In the genomic region with DNA sequence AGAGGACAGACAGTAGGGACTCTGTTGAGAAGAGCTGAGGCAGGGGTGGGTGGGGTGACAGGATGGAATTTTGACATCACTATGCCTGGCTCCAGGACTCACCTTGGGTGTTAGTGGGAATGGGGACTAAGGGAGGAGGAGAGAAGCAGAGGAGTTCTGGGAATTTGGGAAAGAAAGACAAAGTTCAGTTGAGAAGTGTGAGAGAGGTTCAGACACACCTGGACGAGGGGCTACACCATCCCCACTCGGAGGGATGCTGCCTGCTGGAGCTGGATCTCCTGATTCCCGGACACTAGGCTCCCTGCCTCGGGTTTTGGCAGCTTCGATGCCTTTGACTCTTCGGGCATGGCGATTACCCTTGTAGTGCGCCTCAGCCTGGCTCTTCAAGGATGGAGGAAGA, we compare ENCODE assay signal across 24 mouse cellular contexts. TPM values are rescaled to one million over a fixed set of nuclear protein-coding genes. Genes with fewer than 3 reads are reported as not detected.
DNase-seq lines count a peak whose midpoint lies in the region; ATAC-seq and TF ChIP-seq lines count a peak whose summit lies in the region.
"Had no signal": no experiment of that assay in that cellular context is flagged by ENCODE, and none has a peak within 500 bp of the region (broad histone marks: within the 10 kb centered on the region; RNA-seq: fewer than 3 reads in every experiment).

No protein-coding gene starts in this region.

- peaks cover 25% of the 10 kb centered on the region for H3K4me1 ChIP-seq in heart, postnatal 0 days (ENCODE audit: control insufficient read depth, insufficient read depth)
- peaks cover 70% of the 10 kb centered on the region for H3K4me1 ChIP-seq in neural tube, embryonic 13.5 days (replicated peaks)
- 0 out of 2 replicates have a peak, but pooled peaks cover 2% of the 10 kb centered on the region for H3K4me1 ChIP-seq in stomach, postnatal 0 days (replicated peaks; ENCODE audit: control insufficient read depth, insufficient read depth)

- no peaks in the 10 kb centered on the region for H3K36me3 ChIP-seq in heart, postnatal 0 days (replicated peaks; ENCODE audit: control insufficient read depth, insufficient read depth, low read length)
- H3K36me3 ChIP-seq in neural tube, embryonic 13.5 days, result peaks cover 52% of the 10 kb centered on the region
- H3K36me3 ChIP-seq in stomach, postnatal 0 days (ENCODE audit: control insufficient read depth, insufficient read depth, low read length), result peaks cover 4% of the 10 kb centered on the region; the same call in 1 of the 2 replicates

- H3K9me3 ChIP-seq in heart, postnatal 0 days (replicated peaks; ENCODE audit: control insufficient read depth, low read length), result no peaks in the 10 kb centered on the region
- no peaks in the 10 kb centered on the region for H3K9me3 ChIP-seq in neural tube, embryonic 13.5 days
- H3K9me3 ChIP-seq in stomach, postnatal 0 days (ENCODE audit: control insufficient read depth, low read length), result no peaks in the 10 kb centered on the region
- H3K9me3 ChIP-seq: embryonic facial prominence, embryonic 15.5 days; liver, embryonic 12.5 days; midbrain, embryonic 15.5 days had no signal

- peak overlapping the region; percentile 82 for H3K27ac ChIP-seq in gastrocnemius, adult 2 months
- peak overlapping the region; percentile 47 for H3K27ac ChIP-seq in heart, postnatal 0 days (ENCODE audit: low read depth)
- H3K27ac ChIP-seq in neural tube, embryonic 13.5 days (replicated peaks), result peak overlapping the region; percentile 38; the same call in 1 of the 2 replicates
- 0 out of 2 replicates have a peak overlapping the region, but pooled peaks have one; percentile 61 for H3K27ac ChIP-seq in stomach, postnatal 0 days (replicated peaks)
- H3K27ac ChIP-seq: embryonic facial prominence, embryonic 15.5 days; kidney, postnatal 0 days; liver, embryonic 12.5 days; macrophage; midbrain, embryonic 15.5 days had no signal

- DNase-seq in gastrocnemius, adult 2 months, result no peak
- no peak for DNase-seq in gastrocnemius, postnatal 10 days
- DNase-seq in heart, postnatal 0 days (ENCODE audit: low spot score), result no peak
- no peak for DNase-seq in heart, adult 9 months (ENCODE audit: low spot score in 2 of 2)
- DNase-seq in neural tube, embryonic 10.5 days (ENCODE audit: extremely low spot score, low spot score), result no peak
- DNase-seq in stomach, postnatal 0 days (ENCODE audit: low spot score), result no peak
- no peak for DNase-seq in thymus, adult 18-20 months
- DNase-seq: adrenal gland, postnatal 25 days; cerebellum, adult 8-10 months; layer of hippocampus, postnatal 36 days; lung, embryonic 14.5 days; right cerebral cortex, adult 18-20 months had no signal

- TF ChIP-seq CTCF in gastrocnemius, adult 2 months (IDR thresholded peaks at IDR 0.05), result no peak
- TF ChIP-seq CTCF in heart, postnatal 0 days (IDR thresholded peaks at IDR 0.05; ENCODE audit: low read depth), result no peak
- no peak for TF ChIP-seq CTCF in stomach, postnatal 0 days (IDR thresholded peaks at IDR 0.05; ENCODE audit: low read depth)

- WGBS in heart, postnatal 0 days, result 88% methylated on average over 8 of the region's 8 CpGs
- 81% methylated on average over 8 of the region's 8 CpGs for WGBS in neural tube, embryonic 13.5 days
- 85% methylated on average over 8 of the region's 8 CpGs for WGBS in stomach, postnatal 0 days

- no peaks in the 10 kb centered on the region for H3K27me3 ChIP-seq in heart, postnatal 0 days (ENCODE audit: control insufficient read depth, insufficient read depth, low read length)
- H3K27me3 ChIP-seq in neural tube, embryonic 13.5 days, result no peaks in the 10 kb centered on the region
- H3K27me3 ChIP-seq in stomach, postnatal 0 days (ENCODE audit: control insufficient read depth, insufficient read depth, low read length), result no peaks in the 10 kb centered on the region
- H3K27me3 ChIP-seq: embryonic facial prominence, embryonic 15.5 days; liver, embryonic 12.5 days; midbrain, embryonic 15.5 days; Patski had no signal

- no peak for ATAC-seq in heart, postnatal 0 days (ENCODE audit: insufficient read depth, low read depth)
- no peak for ATAC-seq in neural tube, embryonic 13.5 days (ENCODE audit: low read depth)
- no peak for ATAC-seq in stomach, postnatal 0 days (ENCODE audit: low FRiP score, low TSS enrichment)
- ATAC-seq: activated CD4-positive, CD25-positive, alpha-beta regulatory T cell, adult 4 months; inflammation-experienced regulatory T-cells, adult 6 months; liver, embryonic 12.5 days; midbrain, embryonic 15.5 days; Patski had no signal

- no peak overlapping the region for H3K9ac ChIP-seq in heart, postnatal 0 days (replicated peaks; ENCODE audit: low read depth, low read length)
- no peak overlapping the region for H3K9ac ChIP-seq in neural tube, embryonic 13.5 days
- no peak overlapping the region for H3K9ac ChIP-seq in stomach, postnatal 0 days (ENCODE audit: low read length)
- H3K9ac ChIP-seq: embryonic facial prominence, embryonic 15.5 days; liver, embryonic 12.5 days; lung, embryonic 14.5 days; midbrain, embryonic 15.5 days had no signal

- intact Hi-C loops in gastrocnemius, adult 2 months (cut with DNase I), result loop anchor here (10.0 kb wide), 1 partner anchor 563 kb away; no protein-coding TSS in a partner anchor

- H3K4me2 ChIP-seq in heart, postnatal 0 days (ENCODE audit: low read depth, low read length), result no peak overlapping the region
- H3K4me2 ChIP-seq in neural tube, embryonic 13.5 days, result no peak overlapping the region
- H3K4me2 ChIP-seq in stomach, postnatal 0 days (replicated peaks; ENCODE audit: low read depth), result no peak overlapping the region
- H3K4me2 ChIP-seq: embryonic facial prominence, embryonic 15.5 days; liver, embryonic 12.5 days; lung, embryonic 14.5 days; midbrain, embryonic 15.5 days had no signal

- TF ChIP-seq EP300 in heart, postnatal 0 days (IDR thresholded peaks at IDR 0.05; ENCODE audit: low read depth), result no peak
- TF ChIP-seq EP300 in stomach, postnatal 0 days (optimal IDR thresholded peaks at IDR 0.05), result no peak

- peak overlapping the region; percentile 46 for H3K4me3 ChIP-seq in gastrocnemius, adult 2 months
- H3K4me3 ChIP-seq in heart, postnatal 0 days (ENCODE audit: low read depth, low read length), result no peak overlapping the region
- no peak overlapping the region for H3K4me3 ChIP-seq in neural tube, embryonic 13.5 days
- no peak overlapping the region for H3K4me3 ChIP-seq in stomach, postnatal 0 days (ENCODE audit: low read depth, low read length)
- H3K4me3 ChIP-seq: embryonic facial prominence, embryonic 15.5 days; liver, embryonic 12.5 days; midbrain, embryonic 15.5 days had no signal

RNA-seq across cellular contexts. Expression of a gene that starts 7.3 kb away (rescaled TPM):
- total RNA-seq in gastrocnemius, adult 2 months (2021), result not detected
- under 1 TPM in 1 of 2 experiments, not detected in 1; 0.14 TPM for total RNA-seq in gastrocnemius, postnatal 10 days (2021)
- total RNA-seq in heart, postnatal 0 days (2014; rRNA removed; ENCODE audit: low replicate concordance), result not detected in 2 replicates
- polyA plus RNA-seq in heart, postnatal 0 days (2015; fragmentation: Nextera tagmentation; extraction: Ambion mirVana), result 0.10 TPM in 1 of 2 replicates, not detected in the other
- polyA plus RNA-seq in neural tube, embryonic 13.5 days (2015; fragmentation: Nextera tagmentation; extraction: Ambion mirVana), result 0.57 and 0.62 TPM in 2 replicates
- polyA plus RNA-seq in stomach, postnatal 0 days (2015; fragmentation: Nextera tagmentation; extraction: Ambion mirVana), result 0.30 and 0.46 TPM in 2 replicates
- total RNA-seq: adrenal gland, postnatal 25 days had no signal
- polyA plus RNA-seq: activated CD4-positive, CD25-positive, alpha-beta regulatory T cell, adult 4 months; forebrain, embryonic 11.5 days; inflammation-experienced regulatory T-cells, adult 6 months; lung, embryonic 14.5 days; Patski had no signal

RNA-seq across cellular contexts. Expression of a gene that starts 22.2 kb away (rescaled TPM):
- 10 to 100 TPM in 1 of 2 experiments, 1 to 10 TPM in 1; 8.0 to 13.0 TPM for total RNA-seq in gastrocnemius, adult 2 months (2021)
- total RNA-seq in gastrocnemius, postnatal 10 days (2021), result 10 to 100 TPM; 39.3 to 45.7 TPM
- total RNA-seq in heart, postnatal 0 days (2014; rRNA removed; ENCODE audit: low replicate concordance), result 5.4 and 7.9 TPM in 2 replicates
- 4.5 and 5.5 TPM in 2 replicates for polyA plus RNA-seq in heart, postnatal 0 days (2015; fragmentation: Nextera tagmentation; extraction: Ambion mirVana)
- polyA plus RNA-seq in neural tube, embryonic 13.5 days (2015; fragmentation: Nextera tagmentation; extraction: Ambion mirVana), result 17.1 and 18.4 TPM in 2 replicates
- 6.0 and 7.4 TPM in 2 replicates for polyA plus RNA-seq in stomach, postnatal 0 days (2015; fragmentation: Nextera tagmentation; extraction: Ambion mirVana)
- polyA plus RNA-seq: activated CD4-positive, CD25-positive, alpha-beta regulatory T cell, adult 4 months; inflammation-experienced regulatory T-cells, adult 6 months had no signal

RNA-seq across cellular contexts. Expression of a gene that starts 45.2 kb away (rescaled TPM):
- 10 to 100 TPM; 38.5 to 41.4 TPM for total RNA-seq in gastrocnemius, adult 2 months (2021)
- 10 to 100 TPM; 45.3 to 51.4 TPM for total RNA-seq in gastrocnemius, postnatal 10 days (2021)
- 109 and 117 TPM in 2 replicates for total RNA-seq in heart, postnatal 0 days (2014; rRNA removed; ENCODE audit: low replicate concordance)
- 124 TPM in 2 replicates for polyA plus RNA-seq in heart, postnatal 0 days (2015; fragmentation: Nextera tagmentation; extraction: Ambion mirVana)
- polyA plus RNA-seq in neural tube, embryonic 13.5 days (2015; fragmentation: Nextera tagmentation; extraction: Ambion mirVana), result 214 and 224 TPM in 2 replicates
- 159 and 168 TPM in 2 replicates for polyA plus RNA-seq in stomach, postnatal 0 days (2015; fragmentation: Nextera tagmentation; extraction: Ambion mirVana)

RNA-seq across cellular contexts. Expression of a gene that starts 48.8 kb away (rescaled TPM):
- total RNA-seq in gastrocnemius, adult 2 months (2021), result 1 to 10 TPM; 5.0 to 10.0 TPM
- 10 to 100 TPM; 27.6 to 40.5 TPM for total RNA-seq in gastrocnemius, postnatal 10 days (2021)
- total RNA-seq in heart, postnatal 0 days (2014; rRNA removed; ENCODE audit: low replicate concordance), result 83.3 and 85.4 TPM in 2 replicates
- polyA plus RNA-seq in heart, postnatal 0 days (2015; fragmentation: Nextera tagmentation; extraction: Ambion mirVana), result 44.3 and 47.5 TPM in 2 replicates
- polyA plus RNA-seq in neural tube, embryonic 13.5 days (2015; fragmentation: Nextera tagmentation; extraction: Ambion mirVana), result 9.2 and 11.6 TPM in 2 replicates
- 28.7 and 36.2 TPM in 2 replicates for polyA plus RNA-seq in stomach, postnatal 0 days (2015; fragmentation: Nextera tagmentation; extraction: Ambion mirVana)

RNA-seq across cellular contexts. Expression of a gene that starts 59.5 kb away (rescaled TPM):
- total RNA-seq in gastrocnemius, adult 2 months (2021), result not detected
- total RNA-seq in gastrocnemius, postnatal 10 days (2021), result 1 to 10 TPM in 1 of 2 experiments, not detected in 1; 1.2 TPM
- 1.9 and 2.5 TPM in 2 replicates for total RNA-seq in heart, postnatal 0 days (2014; rRNA removed; ENCODE audit: low replicate concordance)
- polyA plus RNA-seq in heart, postnatal 0 days (2015; fragmentation: Nextera tagmentation; extraction: Ambion mirVana), result 0.93 and 1.2 TPM in 2 replicates
- polyA plus RNA-seq in neural tube, embryonic 13.5 days (2015; fragmentation: Nextera tagmentation; extraction: Ambion mirVana), result 1.3 and 1.9 TPM in 2 replicates
- polyA plus RNA-seq in stomach, postnatal 0 days (2015; fragmentation: Nextera tagmentation; extraction: Ambion mirVana), result 0.50 and 0.70 TPM in 2 replicates
- total RNA-seq: layer of hippocampus, adult 18-20 months; left cerebral cortex, postnatal 36 days had no signal
- polyA plus RNA-seq: Patski had no signal
